Mouse (Mus musculus): ENCODE results near the gene Acap2. TPM values are rescaled to one million over a fixed set of nuclear protein-coding genes. Genes with fewer than 3 reads are reported as not detected.
A peak's percentile ranks its signal among the peaks of the same experiment; 100 is the strongest.

The Acap2 gene
- polyA plus RNA-seq, 1 experiment from 2014 or later = 12.1 TPM

- no peaks in the 10 kb centered on the region for H3K27me3 ChIP-seq
- H3K4me2 ChIP-seq = no peak overlapping the region
- peaks cover 13% of the 10 kb centered on the region for H3K4me1 ChIP-seq (replicated peaks)
- no peak overlapping the region for H3K9ac ChIP-seq
- no peak overlapping the region for H3K4me3 ChIP-seq
- H3K27ac ChIP-seq (replicated peaks) = no peak overlapping the region
- no peak for ATAC-seq (ENCODE audit: low read depth)
- WGBS = 71% methylated on average over 1 of the region's 1 CpGs
- no peaks in the 10 kb centered on the region for H3K36me3 ChIP-seq
- no peaks in the 10 kb centered on the region for H3K9me3 ChIP-seq
Measured at GRCm38 (mm10) chr16:31204216-31204615, 3.2 kb upstream of the Acap2 start.

GRCm38 (mm10) chr16:31201704-31202103, 659 bp upstream of the Acap2 start:
- ATAC-seq (ENCODE audit: low read depth) = no peak
- Histone ChIP-seq H3K27ac (replicated peaks) (peak overlapping the region; percentile 57), H3K9ac (no peak overlapping the region)

GRCm38 (mm10) chr16:31199926-31200789, 887 bp downstream of the Acap2 start:
- Histone ChIP-seq H3K4me3 (peak overlapping the region; percentile 99), H3K4me1 (replicated peaks) (peaks cover 31% of the 10 kb centered on the region), H3K4me2 (peak overlapping the region; percentile 68), H3K27ac (replicated peaks) (peak overlapping the region; percentile 95), H3K36me3 (no peaks in the 10 kb centered on the region), H3K9ac (peak overlapping the region; percentile 95), H3K27me3 (no peaks in the 10 kb centered on the region), H3K9me3 (no peaks in the 10 kb centered on the region)
- WGBS = under 1% methylated on average over 54 of the region's 56 CpGs
- peak; percentile 56 for ATAC-seq (ENCODE audit: low read depth)

More at GRCm38 (mm10) chr16:31201704-31202103, 659 bp upstream of the Acap2 start:
- no peaks in the 10 kb centered on the region for H3K36me3 ChIP-seq
- no peak overlapping the region for H3K4me3 ChIP-seq
- peak overlapping the region; percentile 68 for H3K4me2 ChIP-seq
- no peaks in the 10 kb centered on the region for H3K27me3 ChIP-seq
- H3K9me3 ChIP-seq = no peaks in the 10 kb centered on the region
- 82% methylated on average over 2 of the region's 2 CpGs for WGBS
- H3K4me1 ChIP-seq (replicated peaks) = peaks cover 31% of the 10 kb centered on the region

DNA sequence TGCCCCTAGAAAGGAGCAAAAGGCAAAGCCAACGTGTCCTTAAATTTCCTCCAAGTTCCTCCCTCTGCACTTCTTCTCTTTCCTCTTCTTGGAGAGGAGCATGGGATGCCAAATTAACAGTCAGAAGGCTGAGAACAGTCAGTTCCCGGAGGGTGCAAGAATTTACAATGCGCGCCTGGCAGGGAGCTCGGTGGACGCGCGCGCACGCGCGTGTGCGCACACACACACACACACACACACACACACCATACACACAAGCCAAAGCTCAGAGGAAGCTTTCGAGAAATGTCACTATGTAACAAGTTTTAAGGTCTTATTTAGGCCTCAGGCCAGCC, 1.5 kb downstream of the Acap2 start:
- Histone ChIP-seq H3K9ac (peak overlapping the region; percentile 95), H3K27me3 (no peaks in the 10 kb centered on the region), H3K27ac (replicated peaks) (peak overlapping the region; percentile 95), H3K36me3 (no peaks in the 10 kb centered on the region), H3K9me3 (no peaks in the 10 kb centered on the region), H3K4me2 (peak overlapping the region; percentile 68), H3K4me1 (replicated peaks) (peaks cover 31% of the 10 kb centered on the region), H3K4me3 (peak overlapping the region; percentile 99)
- no peak for ATAC-seq (ENCODE audit: low read depth)
- WGBS = 2% methylated on average over 14 of the region's 14 CpGs

GRCm38 (mm10) chr16:31196971-31197370, 4.1 kb downstream of the Acap2 start:
- no peaks in the 10 kb centered on the region for H3K9me3 ChIP-seq
- no peaks in the 10 kb centered on the region for H3K36me3 ChIP-seq
- ATAC-seq (ENCODE audit: low read depth) = no peak
- H3K4me1 ChIP-seq (replicated peaks) = peaks cover 49% of the 10 kb centered on the region
- no peaks in the 10 kb centered on the region for H3K27me3 ChIP-seq
- H3K4me3 ChIP-seq = no peak overlapping the region
- no peak overlapping the region for H3K9ac ChIP-seq
- no peak overlapping the region for H3K4me2 ChIP-seq
- WGBS = 75% methylated on average over 3 of the region's 3 CpGs
- no peak overlapping the region for H3K27ac ChIP-seq (replicated peaks)

- Histone ChIP-seq H3K27ac (replicated peaks) (no peak overlapping the region; the same call in 1 of the 2 replicates), H3K4me2 (no peak overlapping the region), H3K9ac (no peak overlapping the region), H3K27me3 (no peaks in the 10 kb centered on the region), H3K9me3 (no peaks in the 10 kb centered on the region), H3K36me3 (no peaks in the 10 kb centered on the region), H3K4me3 (no peak overlapping the region), H3K4me1 (replicated peaks) (peaks cover 42% of the 10 kb centered on the region)
- WGBS = 60% methylated on average over 3 of the region's 3 CpGs
- no peak for ATAC-seq (ENCODE audit: low read depth)
Measured at GRCm38 (mm10) chr16:31192526-31192925, 8.5 kb downstream of the Acap2 start.

GRCm38 (mm10) chr16:31191818-31192217, 9.2 kb downstream of the Acap2 start:
- H3K9me3 ChIP-seq = no peaks in the 10 kb centered on the region
- ATAC-seq (ENCODE audit: low read depth) = no peak
- no peak overlapping the region for H3K9ac ChIP-seq
- 67% methylated on average over 6 of the region's 6 CpGs for WGBS
- H3K36me3 ChIP-seq = no peaks in the 10 kb centered on the region
- H3K4me1 ChIP-seq (replicated peaks) = peaks cover 46% of the 10 kb centered on the region
- no peak overlapping the region for H3K4me3 ChIP-seq
- H3K4me2 ChIP-seq = no peak overlapping the region
- H3K27ac ChIP-seq (replicated peaks) = no peak overlapping the region; the same call in 1 of the 2 replicates
- H3K27me3 ChIP-seq = no peaks in the 10 kb centered on the region

- no peaks in the 10 kb centered on the region for H3K9me3 ChIP-seq
- no peak overlapping the region for H3K4me3 ChIP-seq
- no peak for ATAC-seq (ENCODE audit: low read depth)
- H3K27me3 ChIP-seq = no peaks in the 10 kb centered on the region
- WGBS = 90% methylated on average over 8 of the region's 8 CpGs
- no peaks in the 10 kb centered on the region for H3K36me3 ChIP-seq
- H3K9ac ChIP-seq = no peak overlapping the region
- no peak overlapping the region for H3K4me2 ChIP-seq
- peaks cover 46% of the 10 kb centered on the region for H3K4me1 ChIP-seq (replicated peaks)
- H3K27ac ChIP-seq (replicated peaks) = no peak overlapping the region
Measured at GRCm38 (mm10) chr16:31190426-31190825, 10.6 kb downstream of the Acap2 start.

DNA sequence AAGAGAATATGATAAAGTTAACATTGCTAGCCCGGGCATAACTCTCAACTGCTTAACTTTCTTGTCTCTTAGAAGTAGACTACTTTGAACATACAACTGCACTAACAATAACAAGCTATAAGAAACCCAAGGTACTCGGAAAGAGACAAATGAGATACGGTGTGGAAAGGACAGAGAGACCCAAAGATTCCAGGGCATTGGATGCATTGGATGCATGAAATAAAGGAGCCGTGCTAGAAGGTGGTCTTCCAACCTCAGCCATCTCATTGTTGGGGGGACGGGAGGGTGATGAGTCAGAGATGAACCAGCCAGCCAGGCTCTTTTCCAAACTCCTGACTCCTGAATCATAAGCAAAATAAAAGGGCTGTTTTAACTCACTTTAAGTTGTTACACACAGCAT, 11.8 kb downstream of the Acap2 start:
- H3K9ac ChIP-seq = no peak overlapping the region
- 86% methylated on average over 5 of the region's 5 CpGs for WGBS

GRCm38 (mm10) chr16:31188799-31189198, 12.2 kb downstream of the Acap2 start:
- Histone ChIP-seq H3K4me2 (no peak overlapping the region), H3K27ac (replicated peaks) (no peak overlapping the region), H3K4me1 (replicated peaks) (peaks cover 46% of the 10 kb centered on the region), H3K9me3 (no peaks in the 10 kb centered on the region), H3K4me3 (no peak overlapping the region), H3K36me3 (no peaks in the 10 kb centered on the region), H3K9ac (no peak overlapping the region), H3K27me3 (no peaks in the 10 kb centered on the region)
- ATAC-seq (ENCODE audit: low read depth) = no peak
- 89% methylated on average over 2 of the region's 2 CpGs for WGBS

More for the DNA sequence above, 11.8 kb downstream of the Acap2 start:
- H3K4me3 ChIP-seq = no peak overlapping the region
- no peak overlapping the region for H3K27ac ChIP-seq (replicated peaks)
- no peaks in the 10 kb centered on the region for H3K36me3 ChIP-seq
- ATAC-seq (ENCODE audit: low read depth) = no peak
- peaks cover 50% of the 10 kb centered on the region for H3K4me1 ChIP-seq (replicated peaks)
- no peaks in the 10 kb centered on the region for H3K27me3 ChIP-seq
- no peaks in the 10 kb centered on the region for H3K9me3 ChIP-seq
- no peak overlapping the region for H3K4me2 ChIP-seq

GRCm38 (mm10) chr16:31188270-31188669, 12.8 kb downstream of the Acap2 start:
- no peaks in the 10 kb centered on the region for H3K9me3 ChIP-seq
- 54% methylated on average over 6 of the region's 6 CpGs for WGBS
- peak overlapping the region; percentile 38 for H3K27ac ChIP-seq (replicated peaks)
- no peaks in the 10 kb centered on the region for H3K27me3 ChIP-seq
- H3K4me2 ChIP-seq = no peak overlapping the region
- peak; percentile 36; the same call in 1 of the 2 replicates for ATAC-seq (ENCODE audit: low read depth)
- no peak overlapping the region for H3K4me3 ChIP-seq
- H3K9ac ChIP-seq = no peak overlapping the region
- H3K36me3 ChIP-seq = no peaks in the 10 kb centered on the region
- H3K4me1 ChIP-seq (replicated peaks) = peaks cover 49% of the 10 kb centered on the region

GRCm38 (mm10) chr16:31187192-31187591, 13.9 kb downstream of the Acap2 start:
- Histone ChIP-seq H3K4me3 (no peak overlapping the region), H3K9me3 (no peaks in the 10 kb centered on the region), H3K27me3 (no peaks in the 10 kb centered on the region), H3K27ac (replicated peaks) (no peak overlapping the region), H3K4me2 (no peak overlapping the region), H3K9ac (no peak overlapping the region), H3K36me3 (no peaks in the 10 kb centered on the region), H3K4me1 (replicated peaks) (peaks cover 47% of the 10 kb centered on the region)
- WGBS = 86% methylated on average over 1 of the region's 1 CpGs
- no peak for ATAC-seq (ENCODE audit: low read depth)

DNA sequence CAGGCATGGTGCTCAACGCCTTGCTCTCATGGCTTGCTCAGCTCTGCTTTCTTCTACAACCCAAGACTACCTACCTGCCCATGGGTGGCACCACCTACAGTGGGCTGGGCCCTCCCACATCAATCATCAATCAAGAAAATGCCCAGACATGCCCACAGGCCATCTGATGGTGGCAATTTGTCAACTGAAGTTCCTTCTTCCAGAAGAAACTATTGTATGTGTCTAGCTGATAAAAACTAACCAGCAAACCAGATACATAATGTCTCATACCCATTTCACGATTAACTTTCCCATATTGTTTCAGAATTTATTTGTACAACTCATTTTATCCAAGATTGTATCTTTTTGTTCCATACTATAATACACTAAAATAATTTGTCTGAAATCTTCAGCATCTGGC, 15.3 kb downstream of the Acap2 start:
- no peak overlapping the region for H3K4me2 ChIP-seq
- no peak overlapping the region for H3K9ac ChIP-seq
- no peaks in the 10 kb centered on the region for H3K9me3 ChIP-seq
- H3K4me3 ChIP-seq = no peak overlapping the region
- H3K27me3 ChIP-seq = no peaks in the 10 kb centered on the region
- H3K27ac ChIP-seq (replicated peaks) = no peak overlapping the region
- no peaks in the 10 kb centered on the region for H3K36me3 ChIP-seq
- H3K4me1 ChIP-seq (replicated peaks) = peaks cover 38% of the 10 kb centered on the region
- no peak for ATAC-seq (ENCODE audit: low read depth)
- WGBS = 91% methylated on average over 2 of the region's 2 CpGs
